Mouse (Mus musculus) stomach, postnatal 0 days (tissue): Measurements from ENCODE around the gene Fam71f1. TPM values are rescaled to one million over a fixed set of nuclear protein-coding genes. Genes with fewer than 3 reads are reported as not detected.

Experiments used
- ATAC-seq: fragments of 200-750 bp; cut with Nextera tagmentation; 2 replicates; pipeline ENCODE4 v1.8.0; 2017; ENCODE audit not compliant: low FRiP score, low TSS enrichment
- DNase-seq: peaks from one replicate; pipeline ENCODE4 v3.0.0-alpha.2; 2016; ENCODE audit warnings: low spot score
- H3K27ac ChIP-seq: fragments of 300-500 bp; sonication (generic); replicated peaks from 2 replicates; pipeline ENCODE4 v1.5.1; 2014; ENCODE audit warnings: mild to moderate bottlenecking, control low read depth
- H3K27me3 ChIP-seq: fragments of 300-500 bp; sonication (generic); 2 replicates; pipeline ENCODE4 v1.6.1; 2014; ENCODE audit warnings: low read length; ENCODE audit not compliant: control insufficient read depth, insufficient read depth
- H3K36me3 ChIP-seq: fragments of 300-500 bp; sonication (generic); 2 replicates; pipeline ENCODE4 v1.6.1; 2014; ENCODE audit warnings: low read length, mixed read lengths; ENCODE audit not compliant: control insufficient read depth, insufficient read depth
- H3K4me1 ChIP-seq: fragments of 300-500 bp; sonication (generic); replicated peaks from 2 replicates; pipeline ENCODE4 v1.6.1; 2014; ENCODE audit warnings: antibody characterized with exemption; ENCODE audit not compliant: control insufficient read depth, insufficient read depth
- H3K4me2 ChIP-seq: fragments of 300-500 bp; sonication (generic); replicated peaks from 2 replicates; pipeline ENCODE4 v1.6.1; 2014; ENCODE audit warnings: low read depth, mild to moderate bottlenecking, control low read depth, moderate library complexity
- H3K4me3 ChIP-seq: fragments of 300-500 bp; sonication (generic); 2 replicates; pipeline ENCODE4 v1.5.1; 2014; ENCODE audit warnings: low read depth, low read length, control low read depth
- H3K9ac ChIP-seq: fragments of 300-500 bp; sonication (generic); 2 replicates; pipeline ENCODE4 v1.6.1; 2014; ENCODE audit warnings: mild to moderate bottlenecking, low read length, control low read depth, mixed read lengths
- H3K9me3 ChIP-seq: fragments of 300-500 bp; sonication (generic); 2 replicates; pipeline ENCODE4 v1.6.1; 2016; ENCODE audit warnings: low read length; ENCODE audit not compliant: control insufficient read depth
- CTCF ChIP-seq: IDR thresholded peaks from 2 replicates; pipeline ENCODE4 v1.5.1; 2016; ENCODE audit warnings: antibody characterized with exemption, low read depth, mild to moderate bottlenecking, moderate library complexity
- EP300 ChIP-seq: optimal IDR thresholded peaks from 2 replicates; pipeline ENCODE3; 2016; ENCODE audit warnings: antibody characterized with exemption
- WGBS: fragments of 180-500 bp; shearing (Covaris S2); extraction: QIAGEN DNeasy Blood & Tissue Kit; methylation state at CpG from one replicate; pipeline ENCODE4 v1.1.7; 2014; 5-methylcytosine and 5-hydroxymethylcytosine counted together
- polyA plus RNA-seq: library from polyadenylated mRNA; unstranded; fragments of >200 nt; fragmentation: Nextera tagmentation; extraction: Ambion mirVana; gene quantifications from 2 replicates; pipeline ENCODE4 v1.2.1, GENCODE M21; 2015

Gene Fam71f1
- polyA plus RNA-seq, 1 experiment from 2014 or later: not detected

GRCm38 (mm10) chr6:29317286-29317685 is 1.7 kb upstream of the Fam71f1 start:
- H3K36me3 ChIP-seq: no peaks in the 10 kb centered on the region
- TF ChIP-seq CTCF: no peak
- TF ChIP-seq EP300: no peak
- WGBS: 55% methylated on average over 2 of the region's 2 CpGs
- no peak overlapping the region for H3K9ac ChIP-seq
- ATAC-seq (no peak), DNase-seq (no peak)
- no peak overlapping the region for H3K4me3 ChIP-seq
- H3K27me3 ChIP-seq: no peaks in the 10 kb centered on the region
- H3K4me2 ChIP-seq: no peak overlapping the region
- no peaks in the 10 kb centered on the region for H3K4me1 ChIP-seq
- no peaks in the 10 kb centered on the region for H3K9me3 ChIP-seq
- H3K27ac ChIP-seq: no peak overlapping the region

GRCm38 (mm10) chr6:29317941-29318340 is 999 bp upstream of the Fam71f1 start:
- no peaks in the 10 kb centered on the region for H3K36me3 ChIP-seq
- no peak overlapping the region for H3K4me3 ChIP-seq
- no peaks in the 10 kb centered on the region for H3K4me1 ChIP-seq
- no peak overlapping the region for H3K27ac ChIP-seq
- H3K4me2 ChIP-seq: no peak overlapping the region
- H3K9ac ChIP-seq: no peak overlapping the region
- no peaks in the 10 kb centered on the region for H3K27me3 ChIP-seq
- ATAC-seq: no peak
- no peaks in the 10 kb centered on the region for H3K9me3 ChIP-seq
- no peak for DNase-seq
- TF ChIP-seq EP300 (no peak), CTCF (no peak)
- WGBS: 66% methylated on average over 3 of the region's 3 CpGs

- Histone ChIP-seq H3K4me2 (no peak overlapping the region), H3K27ac (no peak overlapping the region), H3K9me3 (no peaks in the 10 kb centered on the region), H3K9ac (no peak overlapping the region), H3K4me3 (no peak overlapping the region), H3K27me3 (no peaks in the 10 kb centered on the region), H3K36me3 (no peaks in the 10 kb centered on the region), H3K4me1 (no peaks in the 10 kb centered on the region)
- ATAC-seq (no peak), DNase-seq (no peak)
- TF ChIP-seq CTCF (no peak), EP300 (no peak)
- WGBS: 68% methylated on average over 6 of the region's 6 CpGs
These were observed 2.6 kb downstream of the Fam71f1 start for GRCm38 (mm10) chr6:29321586-29321985.

GRCm38 (mm10) chr6:29322147-29322546 is 3.2 kb downstream of the Fam71f1 start:
- Histone ChIP-seq H3K4me3 (no peak overlapping the region), H3K9me3 (no peaks in the 10 kb centered on the region), H3K4me1 (no peaks in the 10 kb centered on the region), H3K27me3 (no peaks in the 10 kb centered on the region), H3K9ac (no peak overlapping the region), H3K36me3 (no peaks in the 10 kb centered on the region), H3K4me2 (no peak overlapping the region), H3K27ac (no peak overlapping the region)
- WGBS: 92% methylated on average over 7 of the region's 7 CpGs
- TF ChIP-seq CTCF (no peak), EP300 (no peak)
- DNase-seq (no peak), ATAC-seq (no peak)

GRCm38 (mm10) chr6:29322735-29323134 is 3.8 kb downstream of the Fam71f1 start:
- Histone ChIP-seq H3K4me2 (no peak overlapping the region), H3K4me1 (no peaks in the 10 kb centered on the region), H3K4me3 (no peak overlapping the region), H3K9ac (no peak overlapping the region), H3K36me3 (no peaks in the 10 kb centered on the region), H3K9me3 (no peaks in the 10 kb centered on the region), H3K27me3 (no peaks in the 10 kb centered on the region), H3K27ac (no peak overlapping the region)
- no peak for DNase-seq
- WGBS: 78% methylated on average over 4 of the region's 4 CpGs
- no peak for ATAC-seq
- TF ChIP-seq EP300 (no peak), CTCF (no peak)

GRCm38 (mm10) chr6:29326961-29327360 is 8.0 kb downstream of the Fam71f1 start:
- TF ChIP-seq EP300 (no peak), CTCF (no peak)
- no peak overlapping the region for H3K9ac ChIP-seq
- ATAC-seq (no peak), DNase-seq (no peak)
- no peak overlapping the region for H3K4me3 ChIP-seq
- no peaks in the 10 kb centered on the region for H3K27me3 ChIP-seq
- 85% methylated on average over 9 of the region's 9 CpGs for WGBS
- H3K4me1 ChIP-seq: no peaks in the 10 kb centered on the region
- no peaks in the 10 kb centered on the region for H3K36me3 ChIP-seq
- H3K4me2 ChIP-seq: no peak overlapping the region
- no peaks in the 10 kb centered on the region for H3K9me3 ChIP-seq
- H3K27ac ChIP-seq: no peak overlapping the region
